Mouse (Mus musculus): ENCODE measurements at regions not wholly inside any gene's neighbourhood (a gene's known extent, or its start where the extent isn't known, plus 50 kb on each side); places are given as distances from the start of the nearest gene placed in this dataset.

DNA sequence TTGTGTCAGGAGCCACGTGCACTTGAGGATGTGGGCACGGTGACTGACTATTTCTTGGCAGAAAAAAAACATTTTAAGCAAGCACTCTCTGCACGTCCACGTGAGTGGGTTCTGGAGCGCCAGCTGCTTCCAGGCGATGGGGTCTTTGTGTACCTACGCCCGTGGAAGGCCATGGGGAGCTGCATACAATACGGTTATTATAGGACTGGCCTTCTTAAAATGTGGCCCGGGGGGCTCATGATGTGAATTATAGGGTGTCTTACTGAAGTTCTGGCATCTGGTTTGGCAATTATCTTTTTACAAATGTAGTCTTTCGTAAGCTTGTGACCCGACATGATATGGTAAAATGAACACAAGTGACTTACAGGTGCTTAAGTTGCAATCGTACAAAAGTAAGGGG lies 103.5 kb upstream of the Gmds start:
- TF ChIP-seq POLR2A (IDR thresholded peaks at IDR 0.05; ENCODE audit: low read depth, low read length) = no peak
- TF ChIP-seq CTCF (conservative IDR thresholded peaks at IDR 0.05; ENCODE audit: insufficient read depth, insufficient read length, low read depth, low read length) = no peak

Measured in kidney, adult 2 months (tissue).